Mouse (Mus musculus): ENCODE measurements at regions not wholly inside any gene's neighbourhood (a gene's known extent, or its start where the extent isn't known, plus 50 kb on each side); places are given as distances from the start of the nearest gene placed in this dataset.

DNA sequence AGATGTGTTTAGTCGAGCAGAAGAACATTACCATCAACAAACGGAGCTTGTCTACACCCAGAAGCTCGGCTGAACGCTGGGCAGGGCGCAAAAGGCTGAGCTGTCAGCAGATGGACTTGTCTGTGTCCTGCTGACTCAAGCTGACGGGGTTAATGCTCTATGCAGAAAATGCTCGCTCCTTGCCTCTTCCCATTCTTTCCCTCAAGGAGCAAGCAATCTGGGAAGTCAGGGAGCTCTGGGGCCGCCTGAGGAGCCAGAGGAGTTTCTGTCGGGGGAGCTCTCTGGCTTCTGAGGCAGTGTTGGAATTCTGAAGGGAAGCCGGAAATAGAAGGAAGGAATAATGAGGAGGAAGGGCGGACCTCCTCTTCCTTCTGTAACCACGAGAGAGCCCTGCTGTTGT, 289.3 kb upstream of the G2e3 start:
- ATAC-seq (ENCODE audit: low FRiP score) = no peak
- no peaks in the 10 kb centered on the region for H3K36me3 ChIP-seq
- H3K4me3 ChIP-seq (replicated peaks) = no peak overlapping the region
- no peaks in the 10 kb centered on the region for H3K27me3 ChIP-seq (replicated peaks)
- no peak overlapping the region for H3K9ac ChIP-seq (replicated peaks)
- peak overlapping the region; percentile 3 for H3K4me2 ChIP-seq
- no peaks in the 10 kb centered on the region for H3K9me3 ChIP-seq (replicated peaks)
- H3K4me1 ChIP-seq = peaks cover 2% of the 10 kb centered on the region; the same call in 1 of the 2 replicates
- no peak overlapping the region for H3K27ac ChIP-seq (replicated peaks)
- 43% methylated on average over 12 of the region's 12 CpGs for WGBS

DNA sequence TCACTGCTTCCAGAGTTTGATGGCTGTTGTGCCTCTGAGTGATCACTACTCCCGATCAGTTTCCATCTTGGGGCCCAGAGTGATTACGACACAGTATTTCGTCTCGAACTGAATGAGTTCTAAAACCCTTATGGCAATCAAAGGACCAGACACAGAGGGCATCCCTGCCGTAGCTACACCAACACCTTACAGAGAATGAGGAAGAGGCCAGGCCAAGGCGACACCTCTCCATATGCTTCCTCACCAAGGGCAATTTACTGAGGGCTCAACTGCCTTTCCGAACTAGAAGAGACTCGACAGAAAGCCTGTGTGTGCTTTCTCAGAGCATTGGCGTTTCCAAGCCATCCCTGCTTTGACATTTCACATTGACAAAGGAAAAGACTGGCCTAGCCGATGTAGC, 289.8 kb upstream of the G2e3 start:
- ATAC-seq (ENCODE audit: low FRiP score) = no peak
- Histone ChIP-seq H3K27me3 (replicated peaks) (no peaks in the 10 kb centered on the region), H3K9ac (replicated peaks) (no peak overlapping the region), H3K9me3 (replicated peaks) (no peaks in the 10 kb centered on the region), H3K4me1 (peaks cover 2% of the 10 kb centered on the region; the same call in 1 of the 2 replicates), H3K4me3 (replicated peaks) (no peak overlapping the region), H3K4me2 (0 out of 2 replicates have a peak overlapping the region, but pooled peaks have one; percentile 3), H3K27ac (replicated peaks) (no peak overlapping the region), H3K36me3 (no peaks in the 10 kb centered on the region)
- WGBS = 67% methylated on average over 10 of the region's 10 CpGs

DNA sequence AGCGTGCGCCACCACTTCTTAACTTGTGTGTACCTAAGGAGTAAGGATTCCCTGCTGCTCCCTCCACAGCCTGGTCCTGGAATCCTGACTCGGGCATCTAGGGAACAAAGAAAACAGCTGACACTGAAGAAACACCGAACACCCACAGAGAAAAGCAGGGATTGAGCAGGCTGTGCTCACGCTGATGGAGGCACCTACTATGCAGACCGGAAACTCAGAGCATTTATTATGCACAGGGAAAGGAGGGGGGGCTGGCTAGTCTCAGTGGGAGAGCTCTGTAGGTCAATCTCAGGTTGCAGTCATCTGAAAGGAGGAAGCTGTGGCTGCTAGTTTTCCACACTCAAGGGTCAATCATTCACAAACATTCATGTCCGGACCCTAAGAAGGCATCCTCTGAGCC, 300.7 kb upstream of the G2e3 start:
- no peaks in the 10 kb centered on the region for H3K9me3 ChIP-seq (replicated peaks)
- 53% methylated on average over 7 of the region's 7 CpGs for WGBS
- no peaks in the 10 kb centered on the region; the same call in 1 of the 2 replicates for H3K4me1 ChIP-seq
- no peak overlapping the region for H3K27ac ChIP-seq (replicated peaks)
- H3K4me3 ChIP-seq (replicated peaks) = no peak overlapping the region
- no peak overlapping the region for H3K9ac ChIP-seq (replicated peaks)
- H3K36me3 ChIP-seq = no peaks in the 10 kb centered on the region
- no peak for ATAC-seq (ENCODE audit: low FRiP score)
- H3K4me2 ChIP-seq = no peak overlapping the region
- H3K27me3 ChIP-seq (replicated peaks) = no peaks in the 10 kb centered on the region

DNA sequence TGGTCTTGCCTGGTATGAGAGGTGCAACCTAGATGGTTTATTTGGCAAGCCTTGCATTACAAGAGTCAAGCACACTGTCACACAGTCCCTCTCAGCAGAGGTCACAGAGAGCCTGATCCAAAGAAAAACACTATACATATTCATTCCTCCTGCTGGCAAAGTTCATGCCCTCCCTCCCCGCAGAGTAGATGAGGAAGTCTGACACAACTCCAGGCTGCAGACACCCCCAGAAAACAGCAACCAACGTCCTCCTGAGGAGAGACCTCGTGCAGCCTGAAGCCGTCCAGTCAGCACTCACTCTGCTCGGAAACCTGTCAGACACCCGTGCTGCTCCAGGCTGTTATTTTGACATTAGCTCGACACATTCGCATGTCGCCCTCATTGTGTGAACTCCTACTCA, 302.4 kb upstream of the G2e3 start:
- Histone ChIP-seq H3K4me2 (no peak overlapping the region), H3K36me3 (no peaks in the 10 kb centered on the region), H3K27me3 (replicated peaks) (no peaks in the 10 kb centered on the region), H3K4me1 (no peaks in the 10 kb centered on the region; the same call in 1 of the 2 replicates), H3K27ac (replicated peaks) (no peak overlapping the region), H3K4me3 (replicated peaks) (no peak overlapping the region), H3K9me3 (replicated peaks) (no peaks in the 10 kb centered on the region), H3K9ac (replicated peaks) (no peak overlapping the region)
- 50% methylated on average over 9 of the region's 9 CpGs for WGBS
- ATAC-seq (ENCODE audit: low FRiP score) = no peak

DNA sequence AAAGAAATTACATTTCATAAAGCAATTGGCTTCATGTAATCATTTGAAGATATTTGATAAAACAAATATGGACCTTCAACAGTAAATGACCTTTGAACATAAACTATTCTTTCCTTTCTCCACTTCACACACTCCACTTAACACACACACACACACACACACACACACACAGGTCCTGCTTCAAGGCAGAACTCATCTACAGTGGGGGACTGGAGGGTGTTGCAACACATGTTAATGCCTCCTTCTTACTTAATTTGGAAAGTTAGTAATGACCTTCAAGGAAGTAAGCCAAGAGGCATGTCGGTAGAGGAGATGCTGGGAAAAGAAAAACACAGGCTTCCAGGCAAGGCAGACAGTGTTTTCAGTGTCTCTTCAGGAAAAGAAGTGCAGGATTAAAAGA, 302.8 kb upstream of the G2e3 start:
- no peak overlapping the region for H3K9ac ChIP-seq (replicated peaks)
- no peaks in the 10 kb centered on the region for H3K27me3 ChIP-seq (replicated peaks)
- H3K36me3 ChIP-seq = no peaks in the 10 kb centered on the region
- H3K4me3 ChIP-seq (replicated peaks) = no peak overlapping the region
- H3K4me2 ChIP-seq = no peak overlapping the region
- ATAC-seq (ENCODE audit: low FRiP score) = no peak
- H3K9me3 ChIP-seq (replicated peaks) = no peaks in the 10 kb centered on the region
- no peak overlapping the region for H3K27ac ChIP-seq (replicated peaks)
- 41% methylated on average over 1 of the region's 1 CpGs for WGBS
- no peaks in the 10 kb centered on the region; the same call in 1 of the 2 replicates for H3K4me1 ChIP-seq

DNA sequence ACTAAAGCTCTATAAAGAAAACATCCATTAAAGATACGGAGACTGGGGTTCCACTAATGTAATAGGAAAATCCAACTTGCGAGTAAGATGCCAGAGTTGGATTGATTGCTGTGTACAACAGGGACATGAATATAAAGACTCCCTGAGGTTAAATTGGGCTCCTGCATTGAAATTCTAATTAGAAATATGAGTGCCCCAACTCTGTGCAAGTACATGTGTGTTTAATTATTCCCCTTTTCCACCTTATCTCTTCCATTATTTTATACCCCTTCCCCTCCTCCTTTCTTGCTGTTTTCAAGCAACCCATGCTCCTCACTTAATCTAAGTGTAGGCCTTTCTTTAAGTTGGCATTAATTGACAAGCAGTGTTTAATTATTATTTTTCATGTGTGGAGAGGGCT, 315.7 kb upstream of the G2e3 start:
- ATAC-seq (ENCODE audit: low FRiP score) = no peak
- WGBS = 26% methylated on average over 2 of the region's 2 CpGs

DNA sequence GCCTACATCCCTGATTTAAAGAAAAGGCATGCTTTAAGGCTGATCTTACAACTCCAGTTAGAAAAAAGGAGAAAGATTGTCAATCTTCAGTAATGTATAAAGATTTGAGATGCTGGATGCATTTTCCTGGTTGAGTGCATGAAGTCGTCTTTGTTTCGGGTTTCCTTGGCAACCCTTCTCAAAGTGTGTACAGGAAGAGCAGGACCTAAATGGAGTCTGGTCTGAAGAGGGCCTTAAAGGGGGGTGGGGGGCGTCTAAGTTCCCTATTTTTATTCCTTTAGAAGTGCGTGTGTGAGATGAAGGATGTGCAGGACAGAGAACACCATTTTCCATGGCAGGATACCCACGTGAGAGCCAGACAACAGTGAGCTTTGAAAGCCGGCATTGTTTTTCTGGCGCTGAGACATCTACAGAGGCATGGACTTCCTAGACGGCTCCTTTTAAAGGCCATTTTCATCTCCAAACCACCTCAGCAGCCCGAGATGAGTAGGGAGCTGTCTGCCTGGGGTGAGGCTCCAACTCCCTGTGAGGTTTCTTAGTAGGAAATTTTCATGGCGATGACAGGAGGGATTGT, 319.2 kb upstream of the G2e3 start:
- ATAC-seq (ENCODE audit: low FRiP score) = no peak
- H3K4me3 ChIP-seq (replicated peaks) = no peak overlapping the region
- no peak overlapping the region for H3K27ac ChIP-seq (replicated peaks)
- WGBS = 33% methylated on average over 10 of the region's 10 CpGs
- H3K9ac ChIP-seq (replicated peaks) = no peak overlapping the region
- no peaks in the 10 kb centered on the region for H3K9me3 ChIP-seq (replicated peaks)
- peak overlapping the region; percentile 3; the same call in 1 of the 2 replicates for H3K4me2 ChIP-seq
- H3K36me3 ChIP-seq = no peaks in the 10 kb centered on the region
- no peaks in the 10 kb centered on the region for H3K27me3 ChIP-seq (replicated peaks)
- 0 out of 2 replicates have a peak, but pooled peaks cover 4% of the 10 kb centered on the region for H3K4me1 ChIP-seq

More for the DNA sequence above, 315.7 kb upstream of the G2e3 start:
- 0 out of 2 replicates have a peak, but pooled peaks cover 4% of the 10 kb centered on the region for H3K4me1 ChIP-seq
- H3K9me3 ChIP-seq (replicated peaks) = no peaks in the 10 kb centered on the region
- H3K9ac ChIP-seq (replicated peaks) = no peak overlapping the region
- no peak overlapping the region for H3K4me3 ChIP-seq (replicated peaks)
- no peak overlapping the region for H3K27ac ChIP-seq (replicated peaks)
- no peaks in the 10 kb centered on the region for H3K36me3 ChIP-seq
- no peaks in the 10 kb centered on the region for H3K27me3 ChIP-seq (replicated peaks)
- no peak overlapping the region for H3K4me2 ChIP-seq

DNA sequence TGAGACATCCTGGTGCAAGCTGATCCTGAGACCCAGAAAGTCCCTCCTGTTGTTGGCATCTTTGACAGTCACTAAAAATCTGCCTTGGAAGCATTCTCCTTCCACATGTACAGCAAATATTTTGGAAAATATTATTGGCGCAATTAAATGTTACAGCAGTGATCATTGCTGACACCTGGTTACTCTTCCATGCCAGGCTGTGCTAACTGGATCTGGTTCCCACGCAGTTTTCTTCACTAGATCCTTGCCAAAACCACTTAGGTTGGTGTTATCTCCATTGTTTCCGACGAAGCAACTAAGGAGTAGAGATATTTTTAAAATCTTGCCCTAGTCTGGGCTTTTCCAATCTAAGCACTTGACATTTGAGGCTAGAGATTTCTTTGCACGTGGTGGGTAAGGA, 321.8 kb upstream of the G2e3 start:
- Histone ChIP-seq H3K9me3 (replicated peaks) (no peaks in the 10 kb centered on the region), H3K27ac (replicated peaks) (no peak overlapping the region), H3K9ac (replicated peaks) (no peak overlapping the region), H3K27me3 (replicated peaks) (no peaks in the 10 kb centered on the region), H3K4me1 (0 out of 2 replicates have a peak, but pooled peaks cover 4% of the 10 kb centered on the region), H3K36me3 (no peaks in the 10 kb centered on the region), H3K4me3 (replicated peaks) (no peak overlapping the region), H3K4me2 (no peak overlapping the region)
- no peak for ATAC-seq (ENCODE audit: low FRiP score)
- 90% methylated on average over 5 of the region's 5 CpGs for WGBS

DNA sequence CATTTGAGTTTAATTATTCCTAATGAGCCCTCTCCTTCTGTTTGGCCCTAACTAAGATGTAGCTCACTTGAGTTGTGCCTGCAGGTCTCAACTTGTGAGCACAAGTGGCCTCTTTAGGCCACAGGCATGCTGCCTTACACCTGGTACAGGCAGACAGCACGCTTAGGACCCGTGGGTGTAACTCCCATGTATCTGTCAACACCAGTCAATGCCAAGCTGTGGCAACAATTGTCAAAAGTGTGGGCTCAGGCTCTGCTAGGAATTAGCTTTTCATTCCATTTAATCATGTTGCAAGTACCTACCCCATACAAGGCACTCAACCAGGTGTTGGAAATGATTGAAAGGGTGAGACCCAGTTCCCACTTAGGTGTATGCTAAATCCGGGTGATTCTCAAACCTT, 322.3 kb upstream of the G2e3 start:
- H3K27me3 ChIP-seq (replicated peaks) = no peaks in the 10 kb centered on the region
- no peak overlapping the region for H3K27ac ChIP-seq (replicated peaks)
- H3K36me3 ChIP-seq = no peaks in the 10 kb centered on the region
- no peaks in the 10 kb centered on the region for H3K9me3 ChIP-seq (replicated peaks)
- WGBS = 80% methylated on average over 3 of the region's 3 CpGs
- no peak overlapping the region for H3K4me3 ChIP-seq (replicated peaks)
- 0 out of 2 replicates have a peak, but pooled peaks cover 4% of the 10 kb centered on the region for H3K4me1 ChIP-seq
- ATAC-seq (ENCODE audit: low FRiP score) = no peak
- H3K4me2 ChIP-seq = no peak overlapping the region
- no peak overlapping the region for H3K9ac ChIP-seq (replicated peaks)

DNA sequence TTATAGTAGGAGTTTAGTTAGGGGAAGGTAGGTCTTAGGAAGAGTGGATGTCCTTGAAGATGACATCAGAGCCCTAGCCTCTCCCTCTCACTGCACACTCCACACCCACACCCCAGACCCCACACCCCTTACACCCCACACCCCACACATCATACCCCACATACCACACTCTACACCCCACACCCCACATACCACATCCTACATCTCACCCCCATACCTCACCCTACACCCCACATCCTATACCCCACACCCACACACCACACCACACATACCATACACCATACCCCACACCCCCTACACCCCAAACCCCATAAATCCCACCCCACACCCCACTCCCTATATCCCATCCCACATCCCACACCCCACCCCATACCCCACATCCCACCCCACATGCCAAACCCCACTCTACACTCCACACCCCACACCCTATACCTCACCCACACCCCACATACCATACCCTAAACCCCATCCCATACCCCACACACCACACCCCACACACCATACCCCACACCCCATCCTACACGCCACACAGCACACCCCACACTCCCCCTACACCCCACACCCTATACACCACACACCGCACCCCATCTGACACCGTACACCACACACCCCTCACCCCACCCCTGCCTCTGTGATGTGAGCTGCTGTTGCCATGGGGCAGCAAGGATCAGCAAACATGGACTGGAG, 323.7 kb upstream of the G2e3 start:
- H3K4me1 ChIP-seq = 0 out of 2 replicates have a peak, but pooled peaks cover 4% of the 10 kb centered on the region
- no peak overlapping the region for H3K4me2 ChIP-seq
- ATAC-seq (ENCODE audit: low FRiP score) = peak; percentile 69; the same call in 1 of the 2 replicates
- H3K27ac ChIP-seq (replicated peaks) = no peak overlapping the region
- H3K4me3 ChIP-seq (replicated peaks) = no peak overlapping the region
- H3K9ac ChIP-seq (replicated peaks) = no peak overlapping the region
- WGBS = 98% methylated on average over 3 of the region's 3 CpGs
- H3K36me3 ChIP-seq = no peaks in the 10 kb centered on the region
- H3K27me3 ChIP-seq (replicated peaks) = no peaks in the 10 kb centered on the region
- no peaks in the 10 kb centered on the region for H3K9me3 ChIP-seq (replicated peaks)

DNA sequence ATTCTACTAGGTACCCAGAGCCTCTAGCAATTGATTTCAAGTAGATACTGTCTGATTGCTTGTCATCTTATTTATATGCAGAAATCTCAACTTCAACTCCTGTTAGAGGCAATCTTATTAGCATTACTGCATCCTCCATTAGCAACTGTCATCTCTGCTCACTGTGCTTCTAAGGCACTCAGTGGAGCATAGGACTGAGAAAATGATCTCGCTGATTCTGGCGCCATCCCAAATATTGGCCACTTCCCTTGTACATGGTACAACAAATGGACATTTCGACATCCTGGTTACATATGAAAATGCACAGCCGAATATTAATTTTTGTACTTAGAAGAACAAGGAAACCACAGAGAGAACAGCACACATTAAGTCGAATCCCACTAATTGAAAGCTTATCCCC, 329.7 kb upstream of the G2e3 start:
- Histone ChIP-seq H3K4me1 (no peaks in the 10 kb centered on the region), H3K9me3 (replicated peaks) (no peaks in the 10 kb centered on the region), H3K4me2 (no peak overlapping the region), H3K36me3 (no peaks in the 10 kb centered on the region), H3K27me3 (replicated peaks) (no peaks in the 10 kb centered on the region), H3K4me3 (replicated peaks) (no peak overlapping the region), H3K9ac (replicated peaks) (no peak overlapping the region), H3K27ac (replicated peaks) (no peak overlapping the region)
- 84% methylated on average over 5 of the region's 5 CpGs for WGBS
- ATAC-seq (ENCODE audit: low FRiP score) = no peak

DNA sequence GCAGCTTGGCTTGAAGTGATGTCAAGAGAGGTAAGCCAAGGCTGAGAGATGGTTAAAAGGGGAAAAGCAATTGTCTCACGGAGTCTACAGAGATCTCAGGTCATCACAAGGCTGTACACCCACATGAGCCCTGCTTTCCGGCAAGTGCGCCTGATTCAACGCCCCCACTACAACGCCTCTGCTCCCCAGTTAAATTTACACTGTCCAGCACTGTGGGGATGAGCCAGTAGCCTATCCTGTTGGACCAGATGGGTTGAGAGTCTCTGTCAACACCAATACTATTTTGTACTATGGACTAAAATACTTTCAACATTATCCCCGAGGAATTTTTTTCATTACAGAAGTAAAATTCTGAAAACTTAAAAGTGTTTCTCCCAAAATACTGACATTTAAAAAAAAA, 331.8 kb upstream of the G2e3 start:
- Histone ChIP-seq H3K4me2 (no peak overlapping the region), H3K9ac (replicated peaks) (no peak overlapping the region), H3K27ac (replicated peaks) (no peak overlapping the region), H3K9me3 (replicated peaks) (no peaks in the 10 kb centered on the region), H3K27me3 (replicated peaks) (no peaks in the 10 kb centered on the region), H3K4me3 (replicated peaks) (no peak overlapping the region), H3K36me3 (no peaks in the 10 kb centered on the region), H3K4me1 (no peaks in the 10 kb centered on the region)
- 93% methylated on average over 6 of the region's 6 CpGs for WGBS
- ATAC-seq (ENCODE audit: low FRiP score) = no peak

All from neural tube, embryonic 15.5 days (tissue).